Mouse (Mus musculus) bone marrow, adult 2 months (tissue): ENCODE results near the gene Gm42417.

Experiments used
- CTCF ChIP-seq: fragments of 200-500 bp; IDR thresholded peaks from 2 replicates; pipeline ENCODE4 v1.5.1; 2011; ENCODE audit warnings: low read length, control low read depth; ENCODE audit not compliant: control insufficient read depth, insufficient read depth
- POLR2A ChIP-seq: fragments of 200-500 bp; IDR thresholded peaks from 2 replicates; pipeline ENCODE4 v1.6.1; 2011; ENCODE audit warnings: low read depth, mild to moderate bottlenecking, control low read depth, low read length, borderline replicate concordance; ENCODE audit not compliant: control insufficient read depth

GRCm38 (mm10) chr1:36579974-36580383 is 40.8 kb upstream of the Gm42417 start:
- TF ChIP-seq CTCF: no peak
- TF ChIP-seq POLR2A: no peak
